Mouse (Mus musculus): ENCODE results near the gene Sh2d1b2.

DNA sequence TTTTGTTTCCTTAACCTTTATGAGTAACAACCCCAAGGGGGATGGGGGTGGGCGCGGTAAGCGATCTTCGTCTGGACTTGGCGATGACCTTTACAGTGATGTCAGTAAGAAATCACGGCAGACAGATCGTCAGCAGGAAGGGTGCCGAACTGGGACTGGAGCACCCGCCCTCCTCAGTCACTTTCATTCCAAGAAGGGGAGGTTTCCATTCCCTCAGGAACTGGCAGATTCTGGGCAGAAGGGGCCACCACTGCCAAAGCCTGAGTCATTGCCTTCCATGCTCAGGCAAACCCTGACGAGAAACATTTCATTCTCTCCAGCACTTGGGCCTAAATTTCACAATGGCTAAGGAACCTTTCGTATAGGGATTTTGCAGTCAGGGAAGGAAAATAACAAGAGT, 43.9 kb upstream of the Sh2d1b2 start:
- TF ChIP-seq POLR2A (IDR thresholded peaks at IDR 0.05; ENCODE audit: extremely low read depth, insufficient read depth, low read length) (no peak), CTCF (IDR thresholded peaks at IDR 0.05; ENCODE audit: extremely low read depth, insufficient read depth, low read length) (no peak)

Measured in cortical plate, adult 2 months (tissue).